Mouse (Mus musculus) G1E (cell line): ENCODE data around the gene Tardbp. TPM values are rescaled to one million over a fixed set of nuclear protein-coding genes. Genes with fewer than 3 reads are reported as not detected.

Experiments
- ATAC-seq: 2 replicates; pipeline ENCODE4 v1.8.0; 2016; ENCODE audit warnings: mild to moderate bottlenecking; ENCODE audit not compliant: insufficient number of reproducible peaks, poor library complexity, low FRiP score, severe bottlenecking; ENCODE audit errors: extremely low read depth
- DNase-seq: peaks from one replicate; pipeline ENCODE4 v3.0.0; 2012; ENCODE audit warnings: low spot score
- H3K27me3 ChIP-seq: 2 replicates; pipeline ENCODE4 v1.6.1; 2012; ENCODE audit warnings: mild to moderate bottlenecking, low read length, inconsistent platforms; ENCODE audit not compliant: insufficient read depth
- H3K36me3 ChIP-seq: replicated peaks from 2 replicates; pipeline ENCODE3; 2012; ENCODE audit warnings: mild to moderate bottlenecking, inconsistent platforms
- H3K4me1 ChIP-seq: 2 replicates; pipeline ENCODE4 v1.6.1; 2012; ENCODE audit warnings: low read depth, low read length, inconsistent platforms, mixed read lengths; ENCODE audit not compliant: insufficient read depth
- H3K4me3 ChIP-seq: 2 replicates; pipeline ENCODE4 v1.5.1; 2012; ENCODE audit warnings: low read depth, mild to moderate bottlenecking, inconsistent platforms, low read length, moderate library complexity, mixed read lengths
- H3K9me3 ChIP-seq: replicated peaks from 2 replicates; pipeline ENCODE4 v1.6.1; 2012; ENCODE audit warnings: inconsistent platforms
- CTCF ChIP-seq: IDR thresholded peaks from 2 replicates; pipeline ENCODE4 v1.5.1; 2012; ENCODE audit warnings: low read depth, low read length, inconsistent platforms, mixed read lengths
- GATA1 ChIP-seq: IDR thresholded peaks from 2 replicates; pipeline ENCODE4 v1.6.1; 2012; ENCODE audit warnings: borderline replicate concordance, low read length, inconsistent platforms, mixed read lengths
- GATA2 ChIP-seq: IDR thresholded peaks from 2 replicates; pipeline ENCODE4 v1.6.1; 2012; ENCODE audit warnings: low read depth, low read length, inconsistent platforms, borderline replicate concordance
- POLR2AphosphoS5 ChIP-seq: IDR thresholded peaks from 2 replicates; pipeline ENCODE4 v1.6.1; 2012; ENCODE audit warnings: low read depth, low read length, inconsistent platforms; ENCODE audit not compliant: insufficient replicate concordance
- TAL1 ChIP-seq: conservative IDR thresholded peaks from 2 replicates; pipeline ENCODE4 v1.6.1; 2012; ENCODE audit warnings: low read depth, low read length, inconsistent platforms, mixed read lengths
- polyA plus RNA-seq: library from polyadenylated mRNA; stranded (reverse); fragments of >175 nt; gene quantifications from 2 replicates; pipeline ENCODE4 v1.2.3, GENCODE M21; 2012
- total RNA-seq, 2 experiments: library from RNA; stranded (forward) in 1 of 2; stranded (reverse) in 1 of 2; fragments of 200-1000 nt in 1 of 2; fragments of >200 nt in 1 of 2; fragmentation: Nextera tagmentation in 1 of 2; gene quantifications; 2 replicates each; pipeline ENCODE4 v1.2.3; 2014 to 2017

Gene Tardbp
- total and polyA plus RNA-seq, 3 experiments = 59.3 to 649 (median 296) TPM

DNA sequence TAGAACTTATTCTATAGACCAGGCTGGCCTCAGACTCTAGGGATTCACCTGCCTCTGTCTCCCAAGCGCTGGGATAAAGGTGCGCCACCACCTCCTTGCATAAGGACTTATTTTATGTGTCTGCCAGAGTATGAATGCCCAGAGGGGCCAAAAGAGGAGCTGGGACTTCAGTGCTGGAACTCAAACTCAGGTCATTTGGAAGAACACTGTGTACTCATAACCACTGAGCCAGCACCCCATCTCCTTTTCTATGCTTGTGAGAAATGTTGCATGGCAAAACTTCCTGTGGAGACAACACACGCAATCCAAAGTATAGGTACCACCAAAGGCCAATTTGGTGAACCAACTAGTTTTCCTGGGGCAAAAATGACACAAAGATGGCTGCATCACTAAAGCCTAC is 30.1 kb downstream of the Tardbp start:
- Histone ChIP-seq H3K4me3 (no peak overlapping the region), H3K27me3 (no peaks in the 10 kb centered on the region; the same call in 1 of the 2 replicates), H3K9me3 (peaks cover 2% of the 10 kb centered on the region; the same call in 1 of the 2 replicates), H3K4me1 (peaks cover 51% of the 10 kb centered on the region), H3K36me3 (peaks cover 93% of the 10 kb centered on the region)
- TF ChIP-seq GATA1 = no peak
- TF ChIP-seq POLR2AphosphoS5 = no peak
- no peak for TF ChIP-seq TAL1
- TF ChIP-seq CTCF = no peak
- no peak for TF ChIP-seq GATA2
- ATAC-seq (no peak), DNase-seq (no peak)

- Histone ChIP-seq H3K4me3 (no peak overlapping the region), H3K9me3 (peaks cover 2% of the 10 kb centered on the region; the same call in 1 of the 2 replicates), H3K4me1 (peaks cover 51% of the 10 kb centered on the region), H3K36me3 (peaks cover 88% of the 10 kb centered on the region), H3K27me3 (no peaks in the 10 kb centered on the region; the same call in 1 of the 2 replicates)
- DNase-seq (no peak), ATAC-seq (no peak)
- no peak for TF ChIP-seq POLR2AphosphoS5
- TF ChIP-seq TAL1 = no peak
- no peak for TF ChIP-seq GATA2
- no peak for TF ChIP-seq CTCF
- TF ChIP-seq GATA1 = no peak
Measured at GRCm38 (mm10) chr4:148595916-148596315, 30.9 kb downstream of the Tardbp start.

DNA sequence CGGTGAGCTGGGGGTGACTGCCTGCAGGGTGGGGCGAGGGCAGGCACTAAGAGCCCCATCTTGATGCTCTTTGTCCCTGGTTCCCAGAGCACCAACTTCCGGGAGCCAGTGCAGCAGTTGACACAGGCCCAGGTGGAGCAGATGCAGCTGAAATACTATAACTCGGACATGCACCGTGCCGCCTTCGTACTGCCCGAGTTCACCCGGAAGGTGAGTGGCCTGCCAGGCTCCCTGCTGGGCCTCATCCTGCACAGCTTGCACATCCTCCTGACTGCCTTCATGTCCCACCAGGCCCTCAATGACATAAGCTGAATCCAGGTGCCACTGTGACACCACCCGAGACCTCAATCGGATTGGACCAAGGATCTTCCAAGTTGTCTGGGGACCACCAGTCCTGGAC is 32.8 kb downstream of the Tardbp start:
- Histone ChIP-seq H3K9me3 (peaks cover 2% of the 10 kb centered on the region; the same call in 1 of the 2 replicates), H3K36me3 (peaks cover 72% of the 10 kb centered on the region), H3K4me3 (peak overlapping the region; percentile 98; the same call in 1 of the 2 replicates), H3K4me1 (peaks cover 50% of the 10 kb centered on the region), H3K27me3 (no peaks in the 10 kb centered on the region; the same call in 1 of the 2 replicates)
- TF ChIP-seq CTCF (no peak), GATA2 (no peak)
- DNase-seq (no peak), ATAC-seq (no peak)

- Histone ChIP-seq H3K9me3 (no peaks in the 10 kb centered on the region), H3K4me3 (peak overlapping the region; percentile 98), H3K36me3 (peaks cover 51% of the 10 kb centered on the region), H3K27me3 (no peaks in the 10 kb centered on the region; the same call in 1 of the 2 replicates), H3K4me1 (peaks cover 63% of the 10 kb centered on the region)
- DNase-seq (peak; percentile 53), ATAC-seq (no peak)
- no peak for TF ChIP-seq GATA1
- no peak for TF ChIP-seq GATA2
- no peak for TF ChIP-seq POLR2AphosphoS5
- TF ChIP-seq CTCF = no peak
- no peak for TF ChIP-seq TAL1
Measured at GRCm38 (mm10) chr4:148591637-148592380, 35.0 kb downstream of the Tardbp start.

GRCm38 (mm10) chr4:148591171-148591630 is 35.6 kb downstream of the Tardbp start, which contains the start of gene Srm:
TSS of gene Srm (plus strand) at chr4:148591503.
- Histone ChIP-seq H3K9me3 (no peaks in the 10 kb centered on the region), H3K4me3 (peak within 1 kb of the TSS; percentile 98), H3K36me3 (peaks cover 45% of the 10 kb centered on the region), H3K27me3 (no peaks in the 10 kb centered on the region; the same call in 1 of the 2 replicates), H3K4me1 (peaks cover 66% of the 10 kb centered on the region)
- no peak for TF ChIP-seq GATA1
- TF ChIP-seq GATA2 = no peak
- no peak for TF ChIP-seq CTCF
- no peak for TF ChIP-seq TAL1
- no peak for TF ChIP-seq POLR2AphosphoS5
- DNase-seq (peak; percentile 100), ATAC-seq (peak; percentile 99)

DNA sequence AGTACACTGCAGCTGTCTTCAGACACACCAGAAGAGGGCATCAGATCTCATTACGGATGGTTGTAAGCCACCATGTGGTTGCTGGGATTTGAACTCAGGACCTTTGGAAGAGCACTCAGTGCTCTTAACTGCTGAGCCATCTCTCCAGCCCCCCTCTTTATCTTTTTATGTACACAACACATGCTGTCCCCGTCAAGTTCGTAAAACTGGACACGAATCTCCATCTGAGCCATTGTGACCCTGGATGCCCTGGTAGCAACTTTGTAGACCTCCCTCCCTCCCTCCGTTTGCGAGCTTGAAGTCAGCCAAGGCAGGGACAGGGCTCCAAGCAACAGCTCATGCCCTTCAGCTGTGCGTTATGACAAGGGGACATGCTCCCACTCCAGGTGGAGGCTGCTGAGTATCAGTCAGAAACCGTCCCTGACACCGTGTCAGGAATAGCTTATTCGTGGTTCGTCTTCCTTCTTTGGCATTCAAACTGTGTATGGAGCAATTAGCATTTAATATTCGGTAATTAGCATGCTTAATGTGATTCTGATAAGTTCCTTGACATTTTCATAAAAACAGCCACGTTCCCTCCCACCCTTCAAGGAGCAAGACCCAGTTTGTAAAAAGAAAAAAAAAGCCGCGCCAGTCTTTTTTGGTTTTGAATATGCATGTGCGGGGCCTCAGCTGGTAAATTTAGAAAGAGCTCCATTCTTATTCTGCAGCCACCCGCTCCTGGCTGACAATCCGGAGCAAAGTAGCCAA is 36.2 kb downstream of the Tardbp start:
- Histone ChIP-seq H3K9me3 (no peaks in the 10 kb centered on the region), H3K36me3 (peaks cover 39% of the 10 kb centered on the region), H3K27me3 (no peaks in the 10 kb centered on the region; the same call in 1 of the 2 replicates), H3K4me1 (peaks cover 61% of the 10 kb centered on the region), H3K4me3 (peak overlapping the region; percentile 98)
- DNase-seq = peak; percentile 27
- no peak for TF ChIP-seq CTCF
- TF ChIP-seq TAL1 = no peak
- no peak for TF ChIP-seq GATA2
- TF ChIP-seq GATA1 = no peak
- TF ChIP-seq POLR2AphosphoS5 = no peak
- 0 out of 2 replicates have a peak, but pooled peaks have one; percentile 4 for ATAC-seq
